Mouse (Mus musculus) heart, embryonic 14.5 days (tissue): ENCODE data around the gene App. TPM values are rescaled to one million over a fixed set of nuclear protein-coding genes. Genes with fewer than 3 reads are reported as not detected.

Experiments used
- ATAC-seq: fragments of 200-750 bp; cut with Nextera tagmentation; 2 replicates; pipeline ENCODE4 v1.8.0; 2017; ENCODE audit warnings: low read depth, moderate TSS enrichment; ENCODE audit not compliant: insufficient number of reproducible peaks, insufficient read depth, low FRiP score
- H3K27ac ChIP-seq, 2 experiments: fragments of 200-500 bp in 1 of 2; fragments of 300-500 bp in 1 of 2; sonication (generic) in 1 of 2; replicated peaks in 1 of 2; 2 replicates each; pipeline ENCODE4 v1.5.1; 2012 to 2014; ENCODE audit warnings: low read depth in 2 of 2, low read length in 2 of 2, control low read depth in 1 of 2, mild to moderate bottlenecking in 1 of 2, mixed read lengths in 1 of 2; ENCODE audit not compliant: control insufficient read depth in 1 of 2, insufficient read depth in 1 of 2
- H3K27me3 ChIP-seq: fragments of 300-500 bp; sonication (generic); 2 replicates; pipeline ENCODE4 v1.6.1; 2014; ENCODE audit warnings: mild to moderate bottlenecking, low read length, control low read depth; ENCODE audit not compliant: control insufficient read depth, insufficient read depth
- H3K36me3 ChIP-seq: fragments of 300-500 bp; sonication (generic); 2 replicates; pipeline ENCODE4 v1.6.1; 2014; ENCODE audit warnings: mild to moderate bottlenecking, control low read depth, low read length, mixed read lengths; ENCODE audit not compliant: control insufficient read depth, insufficient read depth
- H3K4me1 ChIP-seq, 2 experiments: fragments of 200-500 bp in 1 of 2; fragments of 300-500 bp in 1 of 2; sonication (generic) in 1 of 2; 2 replicates each; pipeline ENCODE4 v1.6.1; 2012 to 2014; ENCODE audit warnings: low read length in 2 of 2, control low read depth in 1 of 2, mixed read lengths in 1 of 2; ENCODE audit not compliant: control insufficient read depth in 2 of 2, insufficient read depth in 2 of 2
- H3K4me2 ChIP-seq: fragments of 300-500 bp; sonication (generic); 2 replicates; pipeline ENCODE4 v1.6.1; 2014; ENCODE audit warnings: mild to moderate bottlenecking, low read length
- H3K4me3 ChIP-seq, 2 experiments: fragments of 200-500 bp in 1 of 2; fragments of 300-500 bp in 1 of 2; sonication (generic) in 1 of 2; 2 replicates each; pipeline ENCODE4 v1.5.1; 2012 to 2014; ENCODE audit warnings: low read length in 2 of 2, mild to moderate bottlenecking in 2 of 2, control low read depth in 1 of 2, low read depth in 1 of 2, moderate library complexity in 1 of 2; ENCODE audit not compliant: control insufficient read depth in 1 of 2, insufficient read depth in 1 of 2
- H3K9ac ChIP-seq: fragments of 300-500 bp; sonication (generic); 2 replicates; pipeline ENCODE4 v1.6.1; 2014; ENCODE audit warnings: mild to moderate bottlenecking, low read length
- H3K9me3 ChIP-seq: fragments of 300-500 bp; sonication (generic); 2 replicates; pipeline ENCODE4 v1.6.1; 2016; ENCODE audit warnings: low read length, control low read depth; ENCODE audit not compliant: control insufficient read depth
- WGBS: fragments of 180-500 bp; shearing (Covaris S2); extraction: QIAGEN DNeasy Blood & Tissue Kit; methylation state at CpG from one replicate; pipeline ENCODE4 v1.1.7; 2014; 5-methylcytosine and 5-hydroxymethylcytosine counted together
- polyA plus RNA-seq: library from polyadenylated mRNA; unstranded; fragments of >200 nt; fragmentation: Nextera tagmentation; extraction: Ambion mirVana; gene quantifications from 2 replicates; pipeline ENCODE4 v1.2.1, GENCODE M21; 2014

Gene App
- polyA plus RNA-seq, 1 experiment from 2014 or later, result 169 TPM

DNA sequence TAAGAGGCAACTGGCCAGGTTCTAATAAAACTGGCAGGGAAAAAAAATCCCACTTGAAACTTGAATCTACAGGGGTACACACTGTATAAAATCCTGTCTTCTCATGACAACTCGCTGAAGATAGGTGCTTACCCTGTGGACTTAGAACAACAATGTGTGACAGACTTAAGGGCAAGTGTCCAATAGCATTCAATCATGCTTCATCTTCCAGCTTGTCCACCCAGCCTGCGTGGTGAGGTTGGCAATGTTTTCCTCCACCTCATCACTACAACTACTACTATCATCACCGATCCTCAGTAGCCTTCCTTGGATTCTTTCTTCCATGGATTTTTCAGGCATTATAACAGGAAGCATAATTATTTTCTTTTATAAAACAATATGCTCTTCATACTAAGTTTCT, 29.7 kb downstream of the App start:
- H3K36me3 ChIP-seq, result no peaks in the 10 kb centered on the region
- WGBS, result 80% methylated on average over 3 of the region's 3 CpGs
- no peaks in the 10 kb centered on the region for H3K9me3 ChIP-seq
- peaks cover 8 to 32% of the 10 kb centered on the region in 2 experiments for H3K4me1 ChIP-seq
- H3K9ac ChIP-seq, result no peak overlapping the region
- no peaks in the 10 kb centered on the region for H3K27me3 ChIP-seq
- no peak overlapping the region for H3K4me3 ChIP-seq
- no peak for ATAC-seq
- no peak overlapping the region for H3K27ac ChIP-seq
- H3K4me2 ChIP-seq, result no peak overlapping the region

DNA sequence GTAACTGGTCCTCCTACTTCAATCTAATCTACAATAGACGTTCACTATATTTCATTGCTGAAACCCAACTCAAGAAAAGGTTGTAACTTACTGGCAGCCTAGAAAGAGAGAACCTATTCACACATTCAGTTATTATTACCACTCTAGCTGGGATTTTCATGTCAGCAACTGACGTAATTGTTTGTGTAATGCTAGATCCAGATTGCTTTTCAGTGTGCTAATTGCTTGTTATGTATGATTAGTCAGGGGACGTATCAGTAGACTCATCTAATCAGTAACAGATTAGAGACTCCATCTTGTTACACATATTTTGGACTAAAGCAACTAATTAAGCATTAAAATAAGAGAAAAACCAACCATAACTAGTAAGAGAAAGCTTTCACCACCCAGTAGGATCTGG, 30.4 kb downstream of the App start:
- no peak overlapping the region for H3K4me3 ChIP-seq
- H3K27ac ChIP-seq, result no peak overlapping the region
- no peaks in the 10 kb centered on the region for H3K27me3 ChIP-seq
- H3K4me1 ChIP-seq, result peaks cover 2 to 25% of the 10 kb centered on the region in 2 experiments; a peak in 3 of 4 replicates
- WGBS, result 71% methylated on average over 3 of the region's 3 CpGs
- H3K4me2 ChIP-seq, result no peak overlapping the region
- no peak for ATAC-seq
- H3K9ac ChIP-seq, result no peak overlapping the region
- no peaks in the 10 kb centered on the region for H3K36me3 ChIP-seq
- H3K9me3 ChIP-seq, result no peaks in the 10 kb centered on the region

DNA sequence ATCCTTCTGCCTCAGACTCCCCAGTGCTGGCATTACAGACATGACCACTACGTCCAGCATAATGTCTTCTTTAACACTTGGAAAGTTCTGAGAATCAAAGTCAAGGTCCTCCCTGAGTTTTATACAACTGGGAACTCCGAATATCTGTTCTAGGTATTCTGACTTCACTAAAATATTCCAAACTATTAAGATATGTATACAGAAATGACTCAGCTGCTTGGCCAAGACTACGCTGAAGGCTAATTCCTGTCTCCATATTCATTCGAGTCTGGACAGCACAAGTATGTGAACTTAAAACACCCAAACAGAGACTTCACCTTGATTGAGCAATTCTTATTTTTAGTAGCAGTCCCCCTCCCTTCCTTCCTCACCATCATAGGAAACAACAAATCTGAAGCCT, 32.2 kb downstream of the App start:
- 79% methylated on average over 4 of the region's 4 CpGs for WGBS

DNA sequence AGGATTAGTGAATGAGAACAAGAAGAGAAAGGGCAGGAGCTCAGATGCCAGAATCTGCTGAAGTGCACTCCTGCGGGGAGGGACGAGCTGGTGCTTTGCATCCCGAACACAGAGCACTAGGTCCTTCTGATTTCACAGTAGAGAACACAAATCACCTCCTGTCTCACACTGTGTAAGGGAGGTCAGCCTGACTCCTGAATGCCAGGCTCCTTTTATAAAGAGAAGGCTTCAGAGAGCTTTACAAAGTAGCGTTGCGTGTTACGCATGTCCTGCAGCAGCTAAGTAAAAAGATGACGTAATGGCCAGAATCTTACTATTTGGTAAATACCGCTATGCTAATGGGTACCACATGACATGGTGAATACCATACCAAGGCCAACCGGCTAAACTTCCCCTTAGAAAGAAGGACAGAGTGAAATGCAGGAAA, 34.4 kb downstream of the App start:
- H3K4me2 ChIP-seq, result no peak overlapping the region
- WGBS, result 67% methylated on average over 9 of the region's 9 CpGs
- no peak for ATAC-seq
- no peaks in the 10 kb centered on the region for H3K27me3 ChIP-seq
- no peaks in the 10 kb centered on the region for H3K36me3 ChIP-seq
- no peaks in the 10 kb centered on the region for H3K9me3 ChIP-seq
- no peak overlapping the region for H3K4me3 ChIP-seq
- no peak overlapping the region for H3K9ac ChIP-seq
- peaks cover 7 to 21% of the 10 kb centered on the region in 2 experiments; a peak in 3 of 4 replicates for H3K4me1 ChIP-seq
- H3K27ac ChIP-seq, result no peak overlapping the region

More for the DNA sequence above, 32.2 kb downstream of the App start:
- Histone ChIP-seq H3K4me2 (no peak overlapping the region), H3K9ac (no peak overlapping the region), H3K4me3 (no peak overlapping the region), H3K27ac (no peak overlapping the region), H3K36me3 (no peaks in the 10 kb centered on the region), H3K4me1 (peaks cover 6 to 21% of the 10 kb centered on the region in 2 experiments), H3K9me3 (no peaks in the 10 kb centered on the region), H3K27me3 (no peaks in the 10 kb centered on the region)
- no peak for ATAC-seq

DNA sequence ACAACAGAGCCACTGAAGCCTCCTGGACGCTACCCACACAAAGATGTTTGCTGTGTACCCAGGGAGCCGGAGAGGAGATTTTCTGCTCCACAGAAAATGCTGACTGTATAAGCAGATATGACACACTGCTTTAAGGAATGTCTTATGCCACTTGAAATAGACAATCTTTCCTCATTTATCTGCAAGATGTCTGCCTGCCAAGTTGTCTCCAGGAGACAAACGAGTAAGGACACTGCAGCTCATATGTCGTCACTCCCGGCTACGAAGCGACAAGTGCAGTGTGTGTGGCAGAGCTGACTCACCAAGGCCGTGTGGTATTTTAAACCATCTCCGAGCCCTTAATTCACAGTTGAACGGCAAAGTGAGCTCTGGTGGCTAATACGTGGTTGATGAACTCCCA, 36.2 kb downstream of the App start:
- Histone ChIP-seq H3K9ac (no peak overlapping the region), H3K4me3 (no peak overlapping the region), H3K4me1 (peaks cover 12 to 38% of the 10 kb centered on the region in 2 experiments), H3K36me3 (no peaks in the 10 kb centered on the region), H3K9me3 (no peaks in the 10 kb centered on the region), H3K4me2 (peak overlapping the region; percentile 41), H3K27ac (peak overlapping the region; percentile 62 to 70), H3K27me3 (no peaks in the 10 kb centered on the region)
- WGBS, result 24% methylated on average over 11 of the region's 11 CpGs
- no peak; the same call in 1 of the 2 replicates for ATAC-seq

DNA sequence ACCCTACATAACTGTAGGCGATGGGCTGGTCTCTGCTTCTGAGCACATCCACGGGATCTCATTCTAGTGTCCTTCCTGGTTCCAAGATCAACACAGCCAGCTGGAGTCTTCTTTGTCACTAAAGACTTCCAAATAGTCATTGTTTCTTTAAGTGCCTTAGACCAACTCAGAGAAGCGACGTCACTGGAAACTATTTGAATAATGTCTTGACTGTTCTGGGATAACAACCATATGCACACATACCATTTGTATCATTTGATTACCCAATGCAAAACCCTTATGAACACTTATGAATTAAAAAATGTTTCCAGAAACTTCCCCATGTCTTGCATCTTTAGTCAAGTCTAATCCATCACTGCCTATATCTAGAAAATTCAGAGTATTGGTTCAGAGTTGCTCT, 37.5 kb downstream of the App start:
- Histone ChIP-seq H3K9me3 (no peaks in the 10 kb centered on the region), H3K4me3 (no peak overlapping the region), H3K4me2 (no peak overlapping the region), H3K36me3 (no peaks in the 10 kb centered on the region), H3K27me3 (no peaks in the 10 kb centered on the region), H3K4me1 (peaks cover 14 to 48% of the 10 kb centered on the region in 2 experiments), H3K9ac (no peak overlapping the region), H3K27ac (no peak overlapping the region)
- 62% methylated on average over 4 of the region's 4 CpGs for WGBS
- ATAC-seq, result no peak

DNA sequence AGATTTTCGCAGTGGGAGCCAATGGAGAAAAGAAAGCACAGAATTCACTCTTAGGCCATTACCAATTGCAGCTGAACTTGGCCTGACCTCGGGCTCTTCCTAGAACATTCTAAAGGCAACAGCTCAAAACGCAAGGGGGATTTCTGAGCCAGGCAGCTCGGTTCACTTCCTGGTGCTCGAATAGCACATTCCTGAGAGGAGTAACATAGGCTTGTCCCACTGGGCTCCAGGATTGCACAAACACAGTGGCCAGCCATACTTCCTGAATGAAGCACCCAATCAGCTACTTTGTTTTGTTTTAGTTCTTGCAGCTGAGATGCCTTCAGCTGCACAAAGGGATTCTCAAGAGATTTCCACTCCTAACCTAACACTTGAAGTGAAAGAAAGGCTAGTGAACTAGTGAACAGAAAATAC, 40.1 kb downstream of the App start:
- WGBS, result 16% methylated on average over 5 of the region's 5 CpGs
- peak overlapping the region; percentile 25 for H3K9ac ChIP-seq
- peak overlapping the region; percentile 60 for H3K4me2 ChIP-seq
- peak overlapping the region; percentile 85 to 89 for H3K27ac ChIP-seq
- no peaks in the 10 kb centered on the region for H3K36me3 ChIP-seq
- H3K4me3 ChIP-seq, result peak overlapping the region; percentile 7 to 22; a peak in 3 of 4 replicates
- no peaks in the 10 kb centered on the region for H3K9me3 ChIP-seq
- peak; percentile 75 for ATAC-seq
- H3K27me3 ChIP-seq, result no peaks in the 10 kb centered on the region
- H3K4me1 ChIP-seq, result peaks cover 20 to 58% of the 10 kb centered on the region in 2 experiments

DNA sequence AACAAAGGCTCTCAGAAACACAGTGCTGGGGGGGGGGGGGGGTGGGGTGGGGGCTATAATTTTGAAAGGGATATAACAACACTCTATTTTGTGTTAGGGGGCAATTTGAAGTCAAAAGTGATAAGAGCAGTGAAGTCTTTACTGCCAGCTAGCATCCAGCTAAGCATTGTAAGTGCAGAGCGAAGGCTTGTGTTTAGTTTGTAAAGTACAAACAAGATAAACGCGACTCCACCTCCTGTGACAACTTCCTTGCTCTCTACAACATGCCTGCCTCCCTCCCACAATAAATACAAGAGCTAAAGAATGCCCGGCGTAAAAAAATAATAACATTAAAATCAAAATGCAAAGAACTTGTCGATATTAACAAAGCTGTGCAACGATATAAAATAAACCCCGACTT, 40.5 kb downstream of the App start:
- peak overlapping the region; percentile 60 for H3K4me2 ChIP-seq
- H3K36me3 ChIP-seq, result no peaks in the 10 kb centered on the region
- no peaks in the 10 kb centered on the region for H3K9me3 ChIP-seq
- no peak for ATAC-seq
- peak overlapping the region in 1 of 2 experiments; percentile 13; a peak in 1 of 4 replicates for H3K4me3 ChIP-seq
- H3K4me1 ChIP-seq, result peaks cover 23 to 62% of the 10 kb centered on the region in 2 experiments
- no peaks in the 10 kb centered on the region for H3K27me3 ChIP-seq
- H3K27ac ChIP-seq, result peak overlapping the region; percentile 85 to 89
- 39% methylated on average over 8 of the region's 8 CpGs for WGBS
- H3K9ac ChIP-seq, result peak overlapping the region; percentile 25
